In the genomic region with DNA sequence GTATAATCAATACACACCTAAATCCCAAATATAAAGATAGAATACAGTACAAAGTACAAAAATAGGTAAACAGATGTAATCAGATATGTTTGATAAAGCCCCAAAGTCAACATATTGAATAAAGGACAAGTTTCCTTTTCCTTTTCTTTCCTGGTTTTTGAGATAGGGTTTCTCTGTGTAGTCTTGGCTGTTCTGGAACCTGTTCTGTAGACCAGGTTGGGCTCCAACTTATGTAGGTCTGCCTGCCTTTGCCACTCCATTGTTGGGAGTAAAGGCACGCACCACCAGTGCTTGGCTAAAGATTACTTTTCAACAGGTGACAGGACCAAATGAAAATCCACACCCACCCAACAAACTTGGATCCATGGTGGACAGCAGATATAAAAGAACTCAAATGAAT, we compare ENCODE assay signal across 22 mouse cellular contexts. TPM values are rescaled to one million over a fixed set of nuclear protein-coding genes. Genes with fewer than 3 reads are reported as not detected.
"Had no signal": no experiment of that assay in that cellular context is flagged by ENCODE, and none has a peak within 500 bp of the region (broad histone marks: within the 10 kb centered on the region; RNA-seq: fewer than 3 reads in every experiment).

No protein-coding gene starts in this region.

- H3K36me3 ChIP-seq: liver, embryonic 13.5 days; liver, embryonic 15.5 days; lung, embryonic 15.5 days; midbrain, embryonic 13.5 days; midbrain, embryonic 15.5 days; neural tube, embryonic 12.5 days had no signal

- H3K9ac ChIP-seq: liver, embryonic 13.5 days; liver, embryonic 15.5 days; liver, postnatal 0 days; lung, embryonic 15.5 days; midbrain, embryonic 13.5 days; midbrain, embryonic 15.5 days; neural tube, embryonic 12.5 days had no signal

- H3K4me1 ChIP-seq: liver, embryonic 13.5 days; liver, embryonic 15.5 days; lung, embryonic 15.5 days; midbrain, embryonic 13.5 days; midbrain, embryonic 15.5 days; neural tube, embryonic 12.5 days had no signal

- H3K27ac ChIP-seq: liver, embryonic 13.5 days; liver, embryonic 15.5 days; lung, embryonic 15.5 days; macrophage; midbrain, embryonic 13.5 days; midbrain, embryonic 15.5 days; neural tube, embryonic 12.5 days had no signal

- H3K9me3 ChIP-seq: liver, embryonic 13.5 days; liver, embryonic 15.5 days; lung, embryonic 15.5 days; midbrain, embryonic 15.5 days; neural tube, embryonic 12.5 days had no signal

- H3K4me3 ChIP-seq: liver, embryonic 13.5 days; liver, embryonic 15.5 days; lung, embryonic 15.5 days; megakaryocyte, embryonic 14.5 days; midbrain, embryonic 13.5 days; midbrain, embryonic 15.5 days; neural tube, embryonic 12.5 days had no signal

- ATAC-seq: liver, postnatal 0 days; midbrain, embryonic 13.5 days; midbrain, embryonic 15.5 days had no signal

- DNase-seq: liver, embryonic 13.5 days; liver, postnatal 0 days; lung, adult 2 months; lung, postnatal 14 days; lung, postnatal 36 days; right cerebral cortex, postnatal 14 days; thymus, adult 2 months; thymus, postnatal 25 days; thymus, postnatal 4 days had no signal

- H3K27me3 ChIP-seq: liver, embryonic 13.5 days; liver, embryonic 15.5 days; lung, embryonic 15.5 days; midbrain, embryonic 13.5 days; midbrain, embryonic 15.5 days; neural tube, embryonic 12.5 days had no signal

- H3K4me2 ChIP-seq: liver, embryonic 11.5 days; liver, embryonic 13.5 days; liver, embryonic 15.5 days; lung, embryonic 15.5 days; midbrain, embryonic 11.5 days; midbrain, embryonic 13.5 days; midbrain, embryonic 15.5 days; neural tube, embryonic 12.5 days had no signal

RNA-seq across cellular contexts. Expression of gene Gm14151, which starts 35.5 kb away (rescaled TPM):
- polyA plus RNA-seq: liver, embryonic 11.5 days; liver, embryonic 13.5 days; liver, embryonic 15.5 days; liver, postnatal 0 days; lung, adult 2 months; lung, embryonic 15.5 days; macrophage; midbrain, embryonic 11.5 days; midbrain, embryonic 13.5 days; midbrain, embryonic 15.5 days; midbrain, postnatal 0 days; neural tube, embryonic 12.5 days; neural tube, embryonic 14.5 days; spleen, adult 2 months; thymus, adult 2 months; urinary bladder, adult 2 months had no signal

RNA-seq across cellular contexts. Expression of gene Gm14147, which starts 41.4 kb away (rescaled TPM):
- polyA plus RNA-seq: liver, embryonic 11.5 days; liver, embryonic 13.5 days; liver, embryonic 15.5 days; liver, postnatal 0 days; lung, adult 2 months; lung, embryonic 15.5 days; macrophage; midbrain, embryonic 11.5 days; midbrain, embryonic 13.5 days; midbrain, embryonic 15.5 days; midbrain, postnatal 0 days; neural tube, embryonic 12.5 days; neural tube, embryonic 14.5 days; spleen, adult 2 months; urinary bladder, adult 2 months had no signal
